Mouse (Mus musculus) kidney, embryonic 14.5 days (tissue): ENCODE measurements at regions not wholly inside any gene's neighbourhood (a gene's known extent, or its start where the extent isn't known, plus 50 kb on each side); places are given as distances from the start of the nearest gene placed in this dataset.

ENCODE experiments used
- ATAC-seq: fragments of 200-750 bp; cut with Nextera tagmentation; 2 replicates; pipeline ENCODE4 v1.8.0; 2017; ENCODE audit warnings: moderate number of reproducible peaks, mild to moderate bottlenecking, moderate TSS enrichment, moderate library complexity; ENCODE audit not compliant: low FRiP score, low TSS enrichment
- H3K27ac ChIP-seq: fragments of 300-500 bp; sonication (generic); 2 replicates; pipeline ENCODE4 v1.5.1; 2014; ENCODE audit warnings: low read depth, mild to moderate bottlenecking, low read length, moderate library complexity, mixed read lengths
- H3K27me3 ChIP-seq: fragments of 300-500 bp; sonication (generic); 2 replicates; pipeline ENCODE4 v1.6.1; 2014; ENCODE audit warnings: mild to moderate bottlenecking, low read length; ENCODE audit not compliant: control insufficient read depth, insufficient read depth
- H3K36me3 ChIP-seq: fragments of 300-500 bp; sonication (generic); 2 replicates; pipeline ENCODE4 v1.6.1; 2014; ENCODE audit warnings: low read length, mixed read lengths; ENCODE audit not compliant: control insufficient read depth, insufficient read depth
- H3K4me1 ChIP-seq: fragments of 300-500 bp; sonication (generic); 2 replicates; pipeline ENCODE4 v1.6.1; 2014; ENCODE audit warnings: low read length, mixed read lengths; ENCODE audit not compliant: control insufficient read depth, insufficient read depth
- H3K4me2 ChIP-seq: fragments of 300-500 bp; sonication (generic); replicated peaks from 2 replicates; pipeline ENCODE4 v1.6.1; 2014; ENCODE audit warnings: low read depth, mild to moderate bottlenecking, low read length
- H3K4me3 ChIP-seq: fragments of 300-500 bp; sonication (generic); 2 replicates; pipeline ENCODE4 v1.5.1; 2014; ENCODE audit warnings: mild to moderate bottlenecking, low read length
- H3K9ac ChIP-seq: fragments of 300-500 bp; sonication (generic); 2 replicates; pipeline ENCODE4 v1.6.1; 2014; ENCODE audit warnings: low read depth, mild to moderate bottlenecking, low read length, moderate library complexity
- H3K9me3 ChIP-seq: fragments of 300-500 bp; sonication (generic); 2 replicates; pipeline ENCODE4 v1.6.1; 2016; ENCODE audit warnings: low read length; ENCODE audit not compliant: control insufficient read depth
- WGBS: fragments of 180-500 bp; shearing (Covaris S2); extraction: QIAGEN DNeasy Blood & Tissue Kit; methylation state at CpG from one replicate; pipeline ENCODE4 v1.1.7; 2014; 5-methylcytosine and 5-hydroxymethylcytosine counted together

DNA sequence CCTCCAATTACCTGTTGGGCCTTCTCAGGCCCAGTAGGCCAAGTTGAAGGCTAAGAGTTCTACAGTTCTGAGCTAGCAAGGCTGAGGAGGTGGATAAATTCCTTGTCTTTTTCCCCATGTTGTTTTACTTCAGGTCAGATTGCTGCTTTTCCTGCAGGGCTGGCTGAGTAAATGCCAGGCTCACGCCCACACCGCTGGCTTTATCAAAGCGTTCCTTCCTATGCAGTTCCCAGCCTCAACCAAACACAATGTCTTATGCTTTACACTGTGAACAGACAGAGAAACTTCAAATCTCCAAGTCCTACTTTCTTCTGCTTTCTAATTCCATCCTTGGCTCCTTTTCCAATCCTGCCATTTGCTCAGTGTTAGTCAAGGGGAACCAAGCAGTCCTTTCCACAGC, 241.3 kb downstream of the Stim2 start:
- Histone ChIP-seq H3K9me3 (no peaks in the 10 kb centered on the region), H3K9ac (no peak overlapping the region), H3K4me2 (no peak overlapping the region), H3K4me1 (no peaks in the 10 kb centered on the region), H3K4me3 (no peak overlapping the region), H3K27ac (no peak overlapping the region), H3K36me3 (no peaks in the 10 kb centered on the region), H3K27me3 (no peaks in the 10 kb centered on the region)
- 81% methylated on average over 3 of the region's 3 CpGs for WGBS
- ATAC-seq, result no peak

DNA sequence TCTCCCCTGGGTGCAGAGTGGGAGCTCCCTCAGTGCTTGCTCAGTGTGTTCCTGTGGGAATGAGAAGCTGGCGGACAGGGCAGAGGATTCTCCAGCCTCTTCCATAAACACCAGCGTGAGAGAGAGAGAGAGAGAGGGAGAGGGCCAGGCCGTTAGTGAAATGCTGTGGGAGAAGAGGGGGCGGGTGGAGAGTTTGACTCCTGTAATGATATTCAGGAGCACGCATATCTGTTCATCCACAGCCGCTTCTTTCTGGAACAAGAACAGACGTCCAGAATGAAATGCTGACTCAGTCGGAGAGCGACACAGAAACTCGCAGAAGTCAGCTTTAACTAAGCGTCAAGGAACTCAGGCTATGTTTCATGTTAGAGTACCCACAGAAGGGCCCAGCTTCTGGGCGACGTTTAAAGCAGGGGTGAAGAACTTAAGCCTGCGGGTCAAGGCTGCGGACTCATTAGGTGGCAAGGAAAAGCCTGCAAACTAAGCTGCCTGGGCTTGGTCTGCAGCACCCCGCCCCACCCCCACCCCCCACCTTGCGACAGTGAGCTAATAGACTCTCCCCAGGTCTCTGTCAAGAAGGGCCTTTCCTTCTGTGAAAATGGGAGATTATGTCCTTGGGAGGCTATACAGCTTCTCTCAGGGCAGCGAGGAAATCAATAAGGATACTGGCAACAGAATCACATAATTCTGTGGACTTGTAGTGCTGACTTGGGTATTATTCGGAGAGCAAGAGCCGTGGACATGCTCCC, 243.0 kb downstream of the Stim2 start:
- ATAC-seq, result no peak
- H3K4me1 ChIP-seq, result no peaks in the 10 kb centered on the region
- H3K9me3 ChIP-seq, result no peaks in the 10 kb centered on the region
- no peak overlapping the region for H3K4me3 ChIP-seq
- no peaks in the 10 kb centered on the region for H3K27me3 ChIP-seq
- H3K4me2 ChIP-seq, result no peak overlapping the region
- 42% methylated on average over 20 of the region's 20 CpGs for WGBS
- no peaks in the 10 kb centered on the region for H3K36me3 ChIP-seq
- no peak overlapping the region for H3K27ac ChIP-seq
- H3K9ac ChIP-seq, result no peak overlapping the region

DNA sequence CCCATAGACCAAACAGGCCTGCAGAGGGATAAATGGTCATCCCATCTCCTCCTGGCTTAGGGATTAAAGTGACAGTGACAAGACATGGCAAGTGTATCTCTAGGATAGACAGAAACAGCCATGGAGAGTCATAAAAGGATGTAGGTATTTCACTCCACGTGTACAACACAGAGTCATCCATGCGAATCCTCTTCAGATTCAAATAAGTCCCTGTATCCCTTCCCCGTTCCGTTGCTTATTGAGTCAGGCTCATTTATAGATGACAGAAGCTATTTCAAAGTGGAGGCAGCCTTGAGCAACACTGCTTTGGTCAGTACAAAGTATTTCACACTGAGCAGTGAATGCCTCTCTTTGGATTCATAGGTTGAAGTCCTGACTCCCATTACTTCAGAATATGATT, 243.8 kb downstream of the Stim2 start:
- Histone ChIP-seq H3K27me3 (no peaks in the 10 kb centered on the region), H3K9me3 (no peaks in the 10 kb centered on the region), H3K4me3 (no peak overlapping the region), H3K4me1 (no peaks in the 10 kb centered on the region), H3K36me3 (no peaks in the 10 kb centered on the region), H3K9ac (no peak overlapping the region), H3K27ac (no peak overlapping the region), H3K4me2 (no peak overlapping the region)
- ATAC-seq, result no peak
- WGBS, result 96% methylated on average over 4 of the region's 4 CpGs

DNA sequence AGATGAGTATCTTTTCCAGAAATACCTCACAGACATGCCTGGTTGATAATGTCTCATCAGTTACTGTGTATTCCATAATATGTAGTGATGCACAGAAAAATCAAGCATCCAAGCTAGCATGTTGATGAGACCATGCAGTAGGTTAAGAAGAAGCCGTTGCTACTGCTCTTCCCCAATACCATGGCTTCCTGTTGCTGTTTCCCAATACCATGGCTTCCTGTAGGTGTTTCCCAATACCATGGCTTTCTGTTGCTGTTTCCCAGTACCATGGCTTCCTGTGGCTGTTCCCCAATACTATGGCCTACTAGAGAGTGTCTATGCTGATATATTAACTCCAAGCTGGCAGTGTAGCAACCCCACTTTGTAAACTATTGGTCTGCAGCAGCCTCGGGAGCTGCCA, 253.7 kb downstream of the Stim2 start:
- no peak overlapping the region for H3K27ac ChIP-seq
- H3K4me1 ChIP-seq, result no peaks in the 10 kb centered on the region
- H3K36me3 ChIP-seq, result no peaks in the 10 kb centered on the region
- no peaks in the 10 kb centered on the region for H3K27me3 ChIP-seq
- no peak for ATAC-seq
- no peak overlapping the region for H3K4me2 ChIP-seq
- 84% methylated on average over 2 of the region's 2 CpGs for WGBS
- no peaks in the 10 kb centered on the region for H3K9me3 ChIP-seq
- no peak overlapping the region for H3K9ac ChIP-seq
- H3K4me3 ChIP-seq, result no peak overlapping the region

DNA sequence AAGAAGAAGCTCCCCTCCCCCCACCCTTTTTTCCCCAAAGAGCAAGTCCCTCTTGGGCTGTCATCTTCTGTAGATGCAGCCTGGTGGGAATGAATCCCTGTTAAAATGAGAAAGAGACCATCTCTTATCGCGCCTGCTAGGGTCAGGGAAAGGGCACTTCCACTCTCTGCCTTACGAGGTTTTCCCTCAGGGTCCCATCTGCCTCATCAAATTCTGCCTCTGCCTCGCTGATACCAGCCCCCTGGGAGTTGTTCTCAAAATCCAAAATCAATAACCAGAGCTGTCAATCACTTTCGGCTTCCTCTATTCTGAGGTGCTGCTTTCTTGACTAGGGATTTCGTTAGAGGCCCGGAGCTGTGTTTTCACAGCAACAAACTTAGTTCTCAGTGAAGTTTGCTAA, 255.7 kb downstream of the Stim2 start:
- Histone ChIP-seq H3K9me3 (no peaks in the 10 kb centered on the region), H3K9ac (no peak overlapping the region), H3K4me2 (no peak overlapping the region), H3K36me3 (no peaks in the 10 kb centered on the region), H3K4me1 (no peaks in the 10 kb centered on the region), H3K4me3 (no peak overlapping the region), H3K27me3 (no peaks in the 10 kb centered on the region), H3K27ac (no peak overlapping the region)
- ATAC-seq, result no peak
- 72% methylated on average over 7 of the region's 7 CpGs for WGBS

DNA sequence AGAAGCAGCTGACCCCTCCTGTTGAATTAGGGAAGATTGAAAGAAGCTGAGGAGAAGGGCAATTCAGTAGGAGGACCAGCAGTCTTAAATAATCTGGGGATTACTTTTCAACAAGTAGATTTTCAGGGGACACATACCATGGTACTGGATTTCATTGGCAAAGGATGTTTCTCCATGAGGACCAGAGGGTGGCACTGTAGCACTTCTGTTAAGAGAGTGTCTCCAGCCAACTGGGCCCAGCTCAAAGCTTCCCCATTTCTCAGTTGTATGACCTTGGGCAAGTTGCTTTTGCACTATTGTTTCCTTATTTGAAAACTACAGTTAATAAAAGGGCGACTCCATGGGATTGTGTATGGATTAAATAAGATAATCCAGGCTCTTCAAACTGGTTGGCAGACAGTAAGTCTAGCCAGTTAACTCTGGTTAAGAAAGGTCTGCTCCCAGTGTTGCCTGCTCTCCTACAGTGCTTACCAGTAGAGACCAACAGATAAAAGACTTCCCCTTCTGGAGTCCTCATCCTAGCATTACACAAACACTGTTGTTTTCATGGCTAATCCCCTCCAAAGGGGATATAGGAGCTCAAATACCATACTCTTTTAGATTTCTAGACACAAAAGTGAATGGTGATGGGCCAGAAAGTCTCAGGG, 259.9 kb downstream of the Stim2 start:
- Histone ChIP-seq H3K27me3 (no peaks in the 10 kb centered on the region), H3K9me3 (no peaks in the 10 kb centered on the region), H3K4me1 (no peaks in the 10 kb centered on the region), H3K36me3 (no peaks in the 10 kb centered on the region), H3K4me3 (no peak overlapping the region), H3K4me2 (no peak overlapping the region), H3K27ac (no peak overlapping the region), H3K9ac (no peak overlapping the region)
- 31% methylated on average over 1 of the region's 1 CpGs for WGBS
- peak; percentile 82; the same call in 1 of the 2 replicates for ATAC-seq

DNA sequence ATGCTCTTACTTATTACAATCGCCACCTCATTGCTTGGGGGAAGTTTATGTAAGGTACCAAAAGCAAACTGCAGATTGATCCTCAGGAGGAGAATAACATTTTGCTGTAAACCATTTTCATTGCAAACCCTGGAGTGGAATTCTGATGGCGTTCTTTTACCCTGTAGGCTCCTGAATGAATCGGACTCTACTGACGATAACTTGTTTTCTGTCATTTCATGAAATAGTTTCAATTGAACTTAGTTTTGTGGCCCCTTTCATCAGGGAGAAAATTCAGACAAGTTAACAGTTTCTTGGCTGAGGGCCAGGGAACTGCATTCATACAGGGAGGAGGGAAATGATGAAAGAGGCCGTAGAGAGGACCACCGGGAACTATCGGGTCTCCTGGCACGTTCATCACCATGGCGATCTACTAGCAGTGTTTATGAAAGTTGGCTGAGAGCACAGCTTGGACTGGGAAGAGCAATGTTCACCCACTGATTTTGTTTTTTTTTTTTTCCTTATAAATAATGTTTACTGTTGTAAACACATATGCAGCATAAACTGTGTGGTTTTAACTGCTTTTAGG, 266.7 kb downstream of the Stim2 start:
- 32% methylated on average over 9 of the region's 9 CpGs for WGBS
- H3K9ac ChIP-seq, result no peak overlapping the region
- H3K9me3 ChIP-seq, result no peaks in the 10 kb centered on the region
- H3K27ac ChIP-seq, result no peak overlapping the region
- no peak overlapping the region for H3K4me3 ChIP-seq
- H3K36me3 ChIP-seq, result no peaks in the 10 kb centered on the region
- no peak overlapping the region for H3K4me2 ChIP-seq
- no peaks in the 10 kb centered on the region for H3K4me1 ChIP-seq
- ATAC-seq, result 0 out of 2 replicates have a peak, but pooled peaks have one; percentile 60
- H3K27me3 ChIP-seq, result no peaks in the 10 kb centered on the region

DNA sequence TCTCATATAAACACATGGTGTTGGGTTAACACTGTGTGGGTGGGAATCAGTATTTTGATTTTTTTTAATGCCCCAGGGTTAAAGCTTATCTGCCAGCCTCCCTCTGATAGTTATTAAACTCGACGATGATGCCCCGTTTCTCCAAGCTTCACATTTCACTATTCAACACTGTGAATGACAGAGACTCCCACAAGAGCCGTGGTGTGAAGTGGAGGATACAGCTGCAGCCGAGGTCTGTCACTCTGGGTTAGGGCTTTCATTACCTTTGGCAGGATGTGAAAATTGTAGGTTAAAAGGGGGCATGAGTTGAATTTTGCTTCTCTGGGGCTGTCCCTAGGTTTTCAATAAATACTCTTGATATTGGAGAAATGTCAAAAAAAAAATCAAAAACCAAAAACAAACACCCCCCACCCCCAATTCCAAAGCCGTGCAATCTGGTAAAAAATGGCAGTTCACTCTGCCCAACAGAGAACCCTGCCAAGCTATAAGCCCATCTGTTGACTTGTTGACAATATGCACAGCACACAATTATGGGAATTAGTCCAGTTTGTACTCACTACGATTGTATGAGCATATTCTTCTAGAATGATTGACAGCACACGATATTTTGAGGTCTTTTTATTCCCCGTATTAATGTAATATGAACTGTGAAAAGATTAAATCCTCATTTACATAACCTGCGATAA, 269.7 kb downstream of the Stim2 start:
- H3K4me2 ChIP-seq, result no peak overlapping the region
- H3K9ac ChIP-seq, result no peak overlapping the region
- ATAC-seq, result no peak
- H3K4me1 ChIP-seq, result no peaks in the 10 kb centered on the region
- H3K4me3 ChIP-seq, result no peak overlapping the region
- H3K36me3 ChIP-seq, result no peaks in the 10 kb centered on the region
- WGBS, result 55% methylated on average over 10 of the region's 10 CpGs
- no peaks in the 10 kb centered on the region for H3K27me3 ChIP-seq
- no peaks in the 10 kb centered on the region for H3K9me3 ChIP-seq
- no peak overlapping the region for H3K27ac ChIP-seq

DNA sequence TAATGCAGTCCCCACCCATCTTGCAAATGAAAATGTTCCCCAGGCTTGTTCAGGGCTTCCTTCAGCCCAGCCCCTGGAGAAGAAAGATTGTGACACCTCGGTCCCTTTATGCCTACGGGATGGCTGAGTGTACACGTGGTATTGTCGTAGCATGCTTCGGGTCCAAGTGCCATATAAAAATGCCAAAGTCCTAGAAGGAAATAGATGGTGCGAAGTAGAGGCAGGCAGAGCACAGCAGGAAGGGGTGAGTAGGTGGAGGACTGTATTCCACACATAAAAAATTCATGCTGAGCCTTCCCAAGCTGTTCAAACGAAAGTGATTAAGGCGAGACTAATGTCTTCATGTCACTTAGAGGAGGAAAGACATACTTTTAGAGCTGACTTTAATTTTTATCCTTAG, 281.1 kb downstream of the Stim2 start:
- WGBS, result 59% methylated on average over 8 of the region's 8 CpGs
- H3K27me3 ChIP-seq, result no peaks in the 10 kb centered on the region
- H3K4me3 ChIP-seq, result no peak overlapping the region
- no peak overlapping the region for H3K27ac ChIP-seq
- H3K4me1 ChIP-seq, result no peaks in the 10 kb centered on the region
- H3K4me2 ChIP-seq, result no peak overlapping the region
- H3K36me3 ChIP-seq, result no peaks in the 10 kb centered on the region
- H3K9me3 ChIP-seq, result no peaks in the 10 kb centered on the region
- no peak overlapping the region for H3K9ac ChIP-seq
- ATAC-seq, result no peak
